Mouse (Mus musculus) ES-Bruce4 (cell line): ENCODE results near the gene Dynll1. TPM values are rescaled to one million over a fixed set of nuclear protein-coding genes. Genes with fewer than 3 reads are reported as not detected.
A peak's percentile ranks its signal among the peaks of the same experiment; 100 is the strongest.
"Not testable (repeated sequence)": the region's sequence is repeated elsewhere in the genome, so short reads cannot be mapped to it uniquely, and the experiment has no call there.

Source experiments
- H3K27ac ChIP-seq: 2 replicates; pipeline ENCODE4 v1.5.1; 2012; ENCODE audit warnings: low read length, inconsistent platforms; ENCODE audit not compliant: insufficient read depth
- H3K27me3 ChIP-seq: 2 replicates; pipeline ENCODE4 v1.6.1; 2012; ENCODE audit warnings: mild to moderate bottlenecking, low read length, inconsistent platforms; ENCODE audit not compliant: control insufficient read depth, poor library complexity, insufficient read depth, severe bottlenecking
- H3K36me3 ChIP-seq: 2 replicates; pipeline ENCODE4 v1.6.1; 2012; ENCODE audit warnings: inconsistent platforms, mild to moderate bottlenecking, low read length, moderate library complexity; ENCODE audit not compliant: control insufficient read depth, poor library complexity, insufficient read depth, severe bottlenecking
- H3K4me1 ChIP-seq: one replicate; pipeline ENCODE4 v1.8.1; 2011; ENCODE audit warnings: low read length; ENCODE audit not compliant: control insufficient read depth, insufficient read depth
- H3K4me3 ChIP-seq: 2 replicates; pipeline ENCODE4 v1.5.1; 2011; ENCODE audit warnings: low read depth, mild to moderate bottlenecking, low read length
- H3K9ac ChIP-seq: 2 replicates; pipeline ENCODE4 v1.6.1; 2012; ENCODE audit warnings: low read depth, mild to moderate bottlenecking, inconsistent platforms; ENCODE audit not compliant: poor library complexity, severe bottlenecking
- H3K9me3 ChIP-seq: replicated peaks from 2 replicates; pipeline ENCODE4 v1.6.1; 2012; ENCODE audit warnings: mild to moderate bottlenecking, low read length, inconsistent platforms; ENCODE audit not compliant: control insufficient read depth, poor library complexity, insufficient read depth, severe bottlenecking
- CTCF ChIP-seq: IDR thresholded peaks from one replicate; pipeline ENCODE4 v1.8.1; 2011; ENCODE audit warnings: low read depth, low read length
- EP300 ChIP-seq: IDR thresholded peaks from 2 replicates; pipeline ENCODE4 v1.6.1; 2011; ENCODE audit warnings: low read depth, low read length; ENCODE audit not compliant: insufficient read depth
- POLR2A ChIP-seq: IDR thresholded peaks from one replicate; pipeline ENCODE4 v1.8.1; 2011; ENCODE audit warnings: low read length; ENCODE audit not compliant: insufficient read depth
- polyA plus RNA-seq: library from polyadenylated mRNA; stranded (reverse); fragments of >200 nt; gene quantifications from 2 replicates; pipeline ENCODE4 v1.2.4, GENCODE M21; 2011; ENCODE audit warnings: low read depth; ENCODE audit not compliant: missing spikeins, insufficient read depth, insufficient read length

Dynll1 gene
- polyA plus RNA-seq, 1 experiment: 556 TPM

- Histone ChIP-seq H3K9ac (no peak overlapping the region), H3K36me3 (no peaks in the 10 kb centered on the region), H3K27me3 (no peaks in the 10 kb centered on the region), H3K4me1 (peaks cover 4% of the 10 kb centered on the region), H3K27ac (peak overlapping the region; percentile 41; the same call in 1 of the 2 replicates), H3K9me3 (no peaks in the 10 kb centered on the region), H3K4me3 (peak overlapping the region; percentile 37)
- TF ChIP-seq POLR2A (no peak), EP300 (peak; percentile 61; the same call in 1 of the 2 replicates), CTCF (no peak)
Measured at GRCm38 (mm10) chr5:115313668-115313943, 12.8 kb upstream of the Dynll1 start.

DNA sequence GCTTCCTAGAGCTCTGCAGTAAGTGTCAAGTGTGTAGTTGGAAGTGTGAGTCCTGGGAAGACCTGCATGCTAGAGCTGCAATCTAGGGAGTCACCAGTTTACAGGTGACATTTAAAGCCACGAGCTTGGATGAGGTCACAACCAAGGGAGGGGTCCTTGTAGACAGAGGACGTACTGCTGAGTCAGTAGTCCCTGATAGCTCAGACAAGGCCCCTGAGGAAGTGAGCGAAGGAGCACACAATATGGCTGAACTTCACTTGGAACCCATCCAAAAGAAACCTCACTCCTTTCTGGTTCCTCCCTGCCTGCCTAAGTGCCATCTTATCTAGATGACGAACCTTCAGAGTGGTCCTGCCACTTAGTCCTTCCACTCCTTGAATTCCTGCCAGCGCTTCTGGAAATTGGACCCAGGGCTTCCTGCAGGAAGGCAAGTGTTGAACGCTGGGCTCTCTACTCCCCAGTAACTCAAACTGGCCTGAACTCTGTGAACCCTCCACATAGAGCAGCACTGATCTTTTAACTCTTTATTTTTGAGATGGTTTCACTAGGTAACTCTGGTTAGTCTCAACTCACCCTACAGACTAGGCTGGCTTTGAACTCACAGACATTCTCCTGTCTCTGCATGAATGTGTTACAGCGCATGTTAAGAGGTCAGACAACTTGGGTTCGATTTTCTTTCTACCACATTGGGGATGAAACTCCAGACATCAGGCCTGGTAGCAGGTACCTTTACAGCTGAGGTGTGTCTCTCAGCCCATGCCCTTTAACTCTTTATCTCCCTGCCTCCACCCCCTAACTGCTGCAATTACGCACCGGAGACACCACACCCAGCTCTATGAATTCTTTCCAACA, 12.2 kb upstream of the Dynll1 start:
- Histone ChIP-seq H3K9ac (no peak overlapping the region), H3K4me1 (peaks cover 2% of the 10 kb centered on the region), H3K4me3 (peak overlapping the region; percentile 37), H3K36me3 (no peaks in the 10 kb centered on the region), H3K27me3 (no peaks in the 10 kb centered on the region), H3K27ac (peak overlapping the region; percentile 41; the same call in 1 of the 2 replicates), H3K9me3 (no peaks in the 10 kb centered on the region)
- no peak for TF ChIP-seq EP300
- no peak for TF ChIP-seq CTCF
- TF ChIP-seq POLR2A: no peak

DNA sequence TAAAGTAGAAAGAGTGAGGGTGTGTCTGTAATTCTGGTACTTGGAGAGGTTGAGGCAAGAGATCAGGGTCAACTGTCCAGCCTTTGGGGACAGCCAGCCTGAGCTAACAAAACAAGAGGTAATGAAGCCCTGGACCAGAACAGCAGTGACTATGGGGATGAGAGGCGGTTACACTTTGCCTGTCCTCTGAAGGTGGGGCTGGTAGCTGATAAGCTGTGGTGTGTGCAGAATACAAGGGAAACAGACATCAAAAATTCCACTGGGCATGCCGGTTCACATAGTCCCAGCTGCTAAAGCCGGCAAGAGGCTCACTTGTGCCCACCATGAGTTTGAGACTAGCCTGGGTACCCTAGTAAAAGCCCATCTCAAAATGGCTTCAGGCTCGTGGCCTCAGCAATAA, 11.6 kb upstream of the Dynll1 start:
- Histone ChIP-seq H3K9me3 (no peaks in the 10 kb centered on the region), H3K36me3 (no peaks in the 10 kb centered on the region), H3K27ac (no peak overlapping the region), H3K4me1 (no peaks in the 10 kb centered on the region), H3K27me3 (no peaks in the 10 kb centered on the region), H3K9ac (no peak overlapping the region), H3K4me3 (no peak overlapping the region)
- no peak for TF ChIP-seq CTCF
- no peak for TF ChIP-seq EP300
- no peak for TF ChIP-seq POLR2A

- not testable (repeated sequence) for H3K9me3 ChIP-seq, H3K27me3 ChIP-seq, H3K27ac ChIP-seq, H3K4me1 ChIP-seq, H3K4me3 ChIP-seq
- H3K36me3 ChIP-seq: peaks cover 19% of the 10 kb centered on the region
- peak overlapping the region; percentile 45; the same call in 1 of the 2 replicates for H3K9ac ChIP-seq
Measured at GRCm38 (mm10) chr5:115302190-115302589, 1.4 kb upstream of the Dynll1 start.

DNA sequence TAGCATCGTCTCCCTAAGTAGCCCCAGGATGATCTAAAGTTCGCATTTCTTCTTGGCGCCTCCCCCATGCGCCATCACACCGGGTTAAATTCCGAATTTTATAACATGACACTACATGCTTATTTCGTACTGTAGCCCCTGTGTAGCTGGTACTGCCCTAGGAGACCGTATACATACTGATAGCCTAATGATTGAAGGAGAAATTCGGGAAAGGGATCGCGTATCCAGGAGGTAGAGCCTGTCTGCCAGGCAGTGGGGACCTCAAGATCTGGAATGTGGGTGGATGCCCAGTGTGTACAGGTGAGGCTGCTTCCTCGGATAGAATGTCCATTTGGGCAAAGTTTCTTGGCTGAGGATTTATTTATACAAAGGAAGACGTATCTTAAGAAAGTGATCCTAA, 816 bp upstream of the Dynll1 start:
- Histone ChIP-seq H3K9me3 (no peaks in the 10 kb centered on the region), H3K4me1 (no peaks in the 10 kb centered on the region), H3K27me3 (no peaks in the 10 kb centered on the region), H3K27ac (no peak overlapping the region), H3K9ac (peak overlapping the region; percentile 45), H3K36me3 (peaks cover 22% of the 10 kb centered on the region), H3K4me3 (peak overlapping the region; percentile 72)
- TF ChIP-seq CTCF (no peak), EP300 (no peak), POLR2A (no peak)

DNA sequence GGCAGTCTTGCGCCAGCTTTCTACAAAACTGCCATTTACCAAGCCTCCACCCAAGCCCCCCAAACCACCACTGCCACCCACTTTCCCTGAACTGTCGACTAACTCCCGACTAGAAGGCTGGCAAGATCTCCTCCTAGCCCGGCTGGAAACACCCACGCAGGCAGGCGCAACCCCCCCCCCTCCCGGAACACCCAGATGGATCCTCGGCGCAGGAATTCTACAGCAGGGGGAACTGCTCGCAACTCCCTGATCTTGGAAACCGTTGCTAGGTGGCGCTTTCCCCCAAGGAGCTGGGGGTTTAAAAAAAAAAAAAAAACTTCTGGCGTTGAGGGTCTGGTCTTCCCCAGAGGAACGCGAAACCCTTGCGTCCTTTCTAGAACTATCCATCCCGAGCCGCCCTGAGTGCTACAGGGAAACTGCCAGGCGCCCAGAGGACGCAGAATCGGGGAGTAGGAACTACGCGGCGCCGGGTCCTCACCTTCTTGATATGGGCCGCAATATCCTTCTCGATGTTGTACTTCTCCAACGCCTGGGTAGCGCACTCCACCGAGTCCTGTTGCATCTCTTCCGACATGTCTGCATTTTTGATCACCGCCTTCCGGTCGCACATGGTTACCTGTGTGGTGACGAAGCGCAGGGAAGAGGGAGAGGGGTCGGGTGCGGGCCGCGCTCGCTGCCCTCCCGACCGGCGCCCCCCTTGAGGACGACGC, 609 bp downstream of the Dynll1 start:
- Histone ChIP-seq H3K27ac (peak overlapping the region; percentile 31), H3K36me3 (peaks cover 34% of the 10 kb centered on the region), H3K4me1 (no peaks in the 10 kb centered on the region), H3K27me3 (no peaks in the 10 kb centered on the region), H3K4me3 (peak overlapping the region; percentile 77), H3K9ac (peak overlapping the region; percentile 68), H3K9me3 (no peaks in the 10 kb centered on the region)
- no peak for TF ChIP-seq EP300
- TF ChIP-seq CTCF: peak; percentile 13
